Comparison of ENCODE assay signal across 8 mouse cellular contexts in genomic region chr5:67846361-67847224, GRCm38 (mm10). TPM values are rescaled to one million over a fixed set of nuclear protein-coding genes. Genes with fewer than 3 reads are reported as not detected.
DNase-seq lines count a peak whose midpoint lies in the region; ATAC-seq and TF ChIP-seq lines count a peak whose summit lies in the region.

No protein-coding gene starts in this region.

- TF ChIP-seq POLR2A in liver, adult 2 months (IDR thresholded peaks at IDR 0.05; ENCODE audit: extremely low read depth, insufficient read depth, low read length), result no peak

- no peaks in the 10 kb centered on the region for H3K79me2 ChIP-seq in liver, adult 2 months (ENCODE audit: control insufficient read depth, insufficient read depth, low read length)

- no peaks in the 10 kb centered on the region for H3K4me1 ChIP-seq in embryonic facial prominence, embryonic 11.5 days (ENCODE audit: control insufficient read depth, insufficient read depth, low read length)
- peaks cover 4% of the 10 kb centered on the region; the same call in 1 of the 2 replicates for H3K4me1 ChIP-seq in liver, adult 2 months (ENCODE audit: control insufficient read depth, insufficient read depth, low read length)
- H3K4me1 ChIP-seq in midbrain, postnatal 0 days (ENCODE audit: insufficient read depth, low read length), result peaks cover 18% of the 10 kb centered on the region

- H3K4me3 ChIP-seq in embryonic facial prominence, embryonic 11.5 days (ENCODE audit: low read depth, low read length), result peak overlapping the region; percentile 76
- H3K4me3 ChIP-seq in liver, adult 2 months (ENCODE audit: insufficient read depth, low read depth, low read length), result peak overlapping the region; percentile 79
- H3K4me3 ChIP-seq in midbrain, postnatal 0 days (ENCODE audit: low read depth, low read length), result peak overlapping the region; percentile 62

- no peak overlapping the region for H3K27ac ChIP-seq in embryonic facial prominence, embryonic 11.5 days (replicated peaks; ENCODE audit: low read depth, low read length)
- H3K27ac ChIP-seq in liver, adult 2 months (replicated peaks; ENCODE audit: insufficient read depth, low read depth, low read length), result 0 out of 2 replicates have a peak overlapping the region, but pooled peaks have one; percentile 0
- peak overlapping the region; percentile 87 for H3K27ac ChIP-seq in midbrain, postnatal 0 days (ENCODE audit: low read depth, low read length)

- H3K27me3 ChIP-seq in embryonic facial prominence, embryonic 11.5 days (ENCODE audit: control insufficient read depth, insufficient read depth, low read length), result 0 out of 2 replicates have a peak, but pooled peaks cover 2% of the 10 kb centered on the region
- no peaks in the 10 kb centered on the region for H3K27me3 ChIP-seq in liver, adult 2 months (ENCODE audit: control insufficient read depth, insufficient read depth, low read length)
- H3K27me3 ChIP-seq in midbrain, postnatal 0 days (ENCODE audit: insufficient read depth, low read length), result no peaks in the 10 kb centered on the region

- TF ChIP-seq CTCF in liver, adult 2 months (IDR thresholded peaks at IDR 0.05; ENCODE audit: low read depth, low read length), result 0 out of 2 replicates have a peak, but pooled peaks have one; percentile 21
- TF ChIP-seq CTCF in midbrain, postnatal 0 days (IDR thresholded peaks at IDR 0.05), result peak; percentile 60

- H3K4me2 ChIP-seq in embryonic facial prominence, embryonic 11.5 days (ENCODE audit: low read depth, low read length), result peak overlapping the region; percentile 93
- peak overlapping the region; percentile 78 for H3K4me2 ChIP-seq in midbrain, postnatal 0 days (ENCODE audit: low read depth, low read length, poor library complexity, severe bottlenecking)

- peak; percentile 87 for DNase-seq in 416B (ENCODE audit: low read depth)
- DNase-seq in adrenal gland, adult 8-10 months, result peak; percentile 53
- peak; percentile 54 for DNase-seq in embryonic facial prominence, embryonic 11.5 days (ENCODE audit: low spot score)
- peak; percentile 34 for DNase-seq in heart, adult 8-10 months (ENCODE audit: low spot score)
- peak; percentile 24 to 48 for DNase-seq in kidney, adult 8-10 months
- DNase-seq in liver, adult 2 months (ENCODE audit: extremely low read depth, low read depth, low spot score), result peak; percentile 49
- peak; percentile 73 for DNase-seq in midbrain, postnatal 0 days (ENCODE audit: low spot score)
- DNase-seq in spleen, postnatal 14 days (ENCODE audit: low spot score in 2 of 2), result peak; percentile 33 to 49

- no peaks in the 10 kb centered on the region for H3K36me3 ChIP-seq in embryonic facial prominence, embryonic 11.5 days (replicated peaks; ENCODE audit: control insufficient read depth, insufficient read depth, low read depth, low read length)
- no peaks in the 10 kb centered on the region for H3K36me3 ChIP-seq in liver, adult 2 months (ENCODE audit: control insufficient read depth, insufficient read depth, low read length)
- no peaks in the 10 kb centered on the region for H3K36me3 ChIP-seq in midbrain, postnatal 0 days (ENCODE audit: insufficient read depth, low read length)

- WGBS in embryonic facial prominence, embryonic 11.5 days, result under 1% methylated on average over 38 of the region's 39 CpGs
- WGBS in liver, adult 2 months, result 0% methylated on average over 39 of the region's 39 CpGs
- WGBS in midbrain, postnatal 0 days, result under 1% methylated on average over 38 of the region's 39 CpGs

- peak overlapping the region; percentile 22 for H3K9ac ChIP-seq in embryonic facial prominence, embryonic 11.5 days (replicated peaks; ENCODE audit: low read length)
- peak overlapping the region; percentile 74 for H3K9ac ChIP-seq in liver, adult 2 months (ENCODE audit: low read depth, low read length)
- H3K9ac ChIP-seq in midbrain, postnatal 0 days (replicated peaks; ENCODE audit: low read length, poor library complexity, severe bottlenecking), result peak overlapping the region; percentile 71

- H3K9me3 ChIP-seq in embryonic facial prominence, embryonic 11.5 days (replicated peaks; ENCODE audit: control insufficient read depth, low read length), result no peaks in the 10 kb centered on the region
- no peaks in the 10 kb centered on the region for H3K9me3 ChIP-seq in midbrain, postnatal 0 days (ENCODE audit: low read length)

- no peak for ATAC-seq in embryonic facial prominence, embryonic 11.5 days (replicated peaks; ENCODE audit: insufficient number of reproducible peaks, low FRiP score, low TSS enrichment, low read depth)
- ATAC-seq in midbrain, postnatal 0 days (ENCODE audit: low FRiP score), result peak; percentile 67; the same call in 1 of the 2 replicates

RNA-seq across cellular contexts. Expression of gene Atp8a1, which starts 0.6 kb away (rescaled TPM):
- total RNA-seq in adrenal gland, adult 8-10 months (2022), result 10 to 100 TPM; 16.0 to 32.1 (median 23.2) TPM
- 12.5 and 14.9 TPM in 2 replicates for polyA plus RNA-seq in embryonic facial prominence, embryonic 11.5 days (2014; fragmentation: Nextera tagmentation; extraction: Ambion mirVana)
- 10 to 100 TPM; 24.5 to 29.8 (median 26.1) TPM for total RNA-seq in heart, adult 8-10 months (2022)
- 5.1 and 6.3 TPM in 2 replicates for total RNA-seq in liver, adult 2 months (2014; rRNA removed)
- polyA plus RNA-seq in liver, adult 2 months (2012; rRNA removed), result 1.7 and 3.8 TPM in 2 replicates
- 95.7 and 104 TPM in 2 replicates for total RNA-seq in midbrain, postnatal 0 days (2014; rRNA removed)
- polyA plus RNA-seq in midbrain, postnatal 0 days (2015; fragmentation: Nextera tagmentation; extraction: Ambion mirVana), result 35.5 and 42.9 TPM in 2 replicates

Comparison
In these comparisons a context has a peak if more than half of its experiments do, and no peak if none do; other contexts are left out.
1. DNase-seq: peak in every context shown above with its lines; median percentile 87 in 416B; 73 in midbrain, postnatal 0 days; 54 in embryonic facial prominence, embryonic 11.5 days; 53 in adrenal gland, adult 8-10 months; 49 in liver, adult 2 months; 41 in spleen, postnatal 14 days; 36 in kidney, adult 8-10 months; 34 in heart, adult 8-10 months.
2. H3K9ac ChIP-seq: peak in every context shown above with its lines; median percentile 74 in liver, adult 2 months; 71 in midbrain, postnatal 0 days; 22 in embryonic facial prominence, embryonic 11.5 days.